ENCODE assay signal across 8 mouse cellular contexts in the genomic region with DNA sequence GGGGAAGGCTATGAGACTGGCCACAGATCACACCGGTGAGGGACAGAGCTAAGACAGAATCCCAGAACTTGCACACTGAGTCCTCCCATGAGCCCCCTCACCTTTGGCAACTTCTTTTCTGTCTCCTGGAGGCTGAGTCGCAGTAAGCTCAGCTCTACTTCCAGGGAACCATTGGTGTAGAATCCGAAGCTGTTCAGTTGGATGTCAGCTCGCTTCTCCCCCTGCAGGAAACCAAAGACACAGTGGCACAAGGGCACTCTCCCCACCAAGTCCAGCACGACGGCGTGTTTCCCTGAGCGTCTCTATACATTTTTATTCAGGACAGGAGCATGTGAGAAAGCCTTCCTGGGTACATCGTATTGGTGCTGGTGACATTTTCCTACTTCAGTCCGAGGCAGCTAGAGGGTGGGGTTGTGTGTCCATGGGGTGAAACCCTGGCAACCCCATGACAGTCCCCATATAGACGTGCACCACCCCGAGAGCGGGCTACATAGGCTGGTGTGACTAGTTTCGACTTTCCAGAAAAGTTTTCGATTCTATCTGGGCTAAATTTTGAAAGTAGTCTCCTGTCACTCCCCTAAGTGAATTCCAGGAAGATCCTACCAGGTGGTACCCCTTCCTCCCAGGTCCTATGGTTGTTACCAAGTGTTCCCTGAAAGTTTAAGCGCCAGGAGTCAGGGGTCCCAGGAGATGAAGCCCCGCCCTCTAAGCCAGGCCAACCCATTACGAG. TPM values are rescaled to one million over a fixed set of nuclear protein-coding genes. Genes with fewer than 3 reads are reported as not detected.
A peak's percentile ranks its signal among the peaks of the same experiment; 100 is the strongest.
DNase-seq lines count a peak whose midpoint lies in the region; ATAC-seq and TF ChIP-seq lines count a peak whose summit lies in the region.

No protein-coding gene starts in this region.

- 0 out of 2 replicates have a peak, but pooled peaks cover 1% of the 10 kb centered on the region for H3K9me3 ChIP-seq in heart, embryonic 15.5 days (replicated peaks)
- no peaks in the 10 kb centered on the region for H3K9me3 ChIP-seq in ES-Bruce4 (replicated peaks; ENCODE audit: control insufficient read depth, insufficient read depth, low read length, poor library complexity, severe bottlenecking)
- H3K9me3 ChIP-seq in embryonic facial prominence, embryonic 12.5 days, result 0 out of 2 replicates have a peak, but pooled peaks cover 1% of the 10 kb centered on the region
- H3K9me3 ChIP-seq in limb, embryonic 13.5 days, result no peaks in the 10 kb centered on the region

- H3K27me3 ChIP-seq in heart, embryonic 15.5 days, result no peaks in the 10 kb centered on the region
- no peaks in the 10 kb centered on the region for H3K27me3 ChIP-seq in ES-Bruce4 (ENCODE audit: control insufficient read depth, insufficient read depth, low read length, poor library complexity, severe bottlenecking)
- no peaks in the 10 kb centered on the region for H3K27me3 ChIP-seq in embryonic facial prominence, embryonic 12.5 days
- no peaks in the 10 kb centered on the region for H3K27me3 ChIP-seq in limb, embryonic 13.5 days

- no peak for TF ChIP-seq CTCF in ES-Bruce4 (IDR thresholded peaks at IDR 0.05; ENCODE audit: low read depth, low read length)
- no peak for TF ChIP-seq CTCF in olfactory bulb, adult 2 months (IDR thresholded peaks at IDR 0.05; ENCODE audit: insufficient read depth, low read depth, low read length)

- H3K27ac ChIP-seq in heart, embryonic 15.5 days, result peak overlapping the region; percentile 96
- H3K27ac ChIP-seq in ES-Bruce4 (ENCODE audit: insufficient read depth, low read length), result no peak overlapping the region
- H3K27ac ChIP-seq in embryonic facial prominence, embryonic 12.5 days, result peak overlapping the region; percentile 94
- peak overlapping the region; percentile 96 for H3K27ac ChIP-seq in limb, embryonic 13.5 days
- H3K27ac ChIP-seq in olfactory bulb, adult 2 months (ENCODE audit: insufficient read depth, low read depth, low read length), result peak overlapping the region; percentile 98

- TF ChIP-seq POLR2A in ES-Bruce4 (IDR thresholded peaks at IDR 0.05; ENCODE audit: insufficient read depth, low read length), result no peak
- no peak for TF ChIP-seq POLR2A in olfactory bulb, adult 2 months (IDR thresholded peaks at IDR 0.05; ENCODE audit: insufficient read depth, low read depth, low read length)

- H3K4me3 ChIP-seq in heart, embryonic 15.5 days, result peak overlapping the region; percentile 94
- peak overlapping the region; percentile 86 for H3K4me3 ChIP-seq in ES-Bruce4 (ENCODE audit: low read depth, low read length)
- peak overlapping the region; percentile 60 for H3K4me3 ChIP-seq in embryonic facial prominence, embryonic 12.5 days
- peak overlapping the region; percentile 81 for H3K4me3 ChIP-seq in limb, embryonic 13.5 days
- H3K4me3 ChIP-seq in olfactory bulb, adult 2 months (ENCODE audit: insufficient read depth, low read depth, low read length), result peak overlapping the region; percentile 84

- peaks cover 9% of the 10 kb centered on the region for H3K36me3 ChIP-seq in heart, embryonic 15.5 days
- H3K36me3 ChIP-seq in ES-Bruce4 (ENCODE audit: control insufficient read depth, insufficient read depth, low read length, poor library complexity, severe bottlenecking), result no peaks in the 10 kb centered on the region
- peaks cover 17% of the 10 kb centered on the region for H3K36me3 ChIP-seq in embryonic facial prominence, embryonic 12.5 days
- H3K36me3 ChIP-seq in limb, embryonic 13.5 days, result peaks cover 28% of the 10 kb centered on the region

- H3K4me1 ChIP-seq in heart, embryonic 15.5 days (replicated peaks), result peaks cover 31% of the 10 kb centered on the region
- H3K4me1 ChIP-seq in ES-Bruce4 (ENCODE audit: control insufficient read depth, insufficient read depth, low read length), result no peaks in the 10 kb centered on the region
- peaks cover 24% of the 10 kb centered on the region for H3K4me1 ChIP-seq in embryonic facial prominence, embryonic 12.5 days
- H3K4me1 ChIP-seq in limb, embryonic 13.5 days, result peaks cover 29% of the 10 kb centered on the region
- H3K4me1 ChIP-seq in olfactory bulb, adult 2 months (ENCODE audit: control insufficient read depth, insufficient read depth, low read length), result peaks cover 31% of the 10 kb centered on the region

- peak overlapping the region; percentile 85 for H3K9ac ChIP-seq in heart, embryonic 15.5 days
- H3K9ac ChIP-seq in ES-Bruce4 (ENCODE audit: low read depth, poor library complexity, severe bottlenecking), result peak overlapping the region; percentile 69
- peak overlapping the region; percentile 68 for H3K9ac ChIP-seq in embryonic facial prominence, embryonic 12.5 days
- H3K9ac ChIP-seq in limb, embryonic 13.5 days, result peak overlapping the region; percentile 79

- H3K4me2 ChIP-seq in heart, embryonic 15.5 days, result peak overlapping the region; percentile 84
- H3K4me2 ChIP-seq in embryonic facial prominence, embryonic 12.5 days (replicated peaks), result peak overlapping the region; percentile 81
- peak overlapping the region; percentile 84 for H3K4me2 ChIP-seq in limb, embryonic 13.5 days (replicated peaks)

- no peak for DNase-seq in heart, postnatal 25 days (ENCODE audit: low spot score)
- no peak for DNase-seq in left cerebral cortex, adult 11 months (ENCODE audit: low spot score)
- DNase-seq in layer of hippocampus, postnatal 36 days, result no peak

- WGBS in heart, embryonic 15.5 days, result 4% methylated on average over 18 of the region's 18 CpGs
- WGBS in embryonic facial prominence, embryonic 12.5 days, result 5% methylated on average over 18 of the region's 18 CpGs
- WGBS in limb, embryonic 13.5 days, result 4% methylated on average over 18 of the region's 18 CpGs
- whole genome bisulfite sequencing in olfactory bulb, adult 2 months, result 4% methylated on average over 18 of the region's 18 CpGs

- ATAC-seq in heart, embryonic 15.5 days (replicated peaks; ENCODE audit: insufficient number of reproducible peaks, insufficient read depth, low FRiP score, low read depth), result no peak; the same call in 1 of the 2 replicates
- ATAC-seq in embryonic facial prominence, embryonic 12.5 days (ENCODE audit: insufficient number of reproducible peaks, insufficient read depth, low FRiP score, low TSS enrichment), result no peak; the same call in 1 of the 2 replicates
- ATAC-seq in limb, embryonic 13.5 days (ENCODE audit: low FRiP score, low read depth), result 0 out of 2 replicates have a peak, but pooled peaks have one; percentile 0

- intact Hi-C loops in heart, postnatal 25 days (cut with DNase I), result no loop called here

- TF ChIP-seq EP300 in ES-Bruce4 (IDR thresholded peaks at IDR 0.05; ENCODE audit: insufficient read depth, low read depth, low read length), result no peak

RNA-seq across cellular contexts. Expression of gene Gpr108, which starts 1.4 kb away (rescaled TPM):
- 26.5 and 29.0 TPM in 2 replicates for polyA plus RNA-seq in heart, embryonic 15.5 days (2015; fragmentation: Nextera tagmentation; extraction: Ambion mirVana)
- total RNA-seq in heart, postnatal 25 days (2021), result 10 to 100 TPM; 26.1 to 29.5 TPM
- polyA plus RNA-seq in ES-Bruce4 (2011; ENCODE audit: insufficient read depth, insufficient read length, low read depth, missing spikeins), result 13.1 and 14.2 TPM in 2 replicates
- polyA plus RNA-seq in embryonic facial prominence, embryonic 12.5 days (2016; fragmentation: Nextera tagmentation; extraction: Ambion mirVana), result 28.8 and 31.9 TPM in 2 replicates
- 34.5 and 36.5 TPM in 2 replicates for polyA plus RNA-seq in limb, embryonic 13.5 days (2015; fragmentation: Nextera tagmentation; extraction: Ambion mirVana)
- not detected in 2 replicates for polyA plus RNA-seq in olfactory bulb, adult 2 months (2012; ENCODE audit: insufficient read depth, insufficient read length, low replicate concordance, missing spikeins)
- 10 to 100 TPM; 23.6 to 25.4 TPM for total RNA-seq in layer of hippocampus, postnatal 36 days (2021)

RNA-seq across cellular contexts. Expression of gene Trip10, which starts 2.4 kb away (rescaled TPM):
- polyA plus RNA-seq in heart, embryonic 15.5 days (2015; fragmentation: Nextera tagmentation; extraction: Ambion mirVana), result 39.1 and 43.7 TPM in 2 replicates
- 100 to 1,000 TPM in 1 of 2 experiments, 10 to 100 TPM in 1; 90.6 to 107 TPM for total RNA-seq in heart, postnatal 25 days (2021)
- polyA plus RNA-seq in ES-Bruce4 (2011; ENCODE audit: insufficient read depth, insufficient read length, low read depth, missing spikeins), result 59.0 and 61.1 TPM in 2 replicates
- polyA plus RNA-seq in embryonic facial prominence, embryonic 12.5 days (2016; fragmentation: Nextera tagmentation; extraction: Ambion mirVana), result 33.8 and 35.6 TPM in 2 replicates
- 28.8 and 38.1 TPM in 2 replicates for polyA plus RNA-seq in limb, embryonic 13.5 days (2015; fragmentation: Nextera tagmentation; extraction: Ambion mirVana)
- not detected in 2 replicates for polyA plus RNA-seq in olfactory bulb, adult 2 months (2012; ENCODE audit: insufficient read depth, insufficient read length, low replicate concordance, missing spikeins)
- total RNA-seq in layer of hippocampus, postnatal 36 days (2021), result 1 to 10 TPM; 7.9 to 8.2 TPM

RNA-seq across cellular contexts. Expression of gene C3, which starts 18.9 kb away (rescaled TPM):
- polyA plus RNA-seq in heart, embryonic 15.5 days (2015; fragmentation: Nextera tagmentation; extraction: Ambion mirVana), result 1.8 and 5.6 TPM in 2 replicates
- 10 to 100 TPM; 47.1 to 80.7 TPM for total RNA-seq in heart, postnatal 25 days (2021)
- 0.94 TPM in 1 of 2 replicates, not detected in the other for polyA plus RNA-seq in ES-Bruce4 (2011; ENCODE audit: insufficient read depth, insufficient read length, low read depth, missing spikeins)
- 0.37 and 0.56 TPM in 2 replicates for polyA plus RNA-seq in embryonic facial prominence, embryonic 12.5 days (2016; fragmentation: Nextera tagmentation; extraction: Ambion mirVana)
- polyA plus RNA-seq in limb, embryonic 13.5 days (2015; fragmentation: Nextera tagmentation; extraction: Ambion mirVana), result 0.31 and 0.59 TPM in 2 replicates
- polyA plus RNA-seq in olfactory bulb, adult 2 months (2012; ENCODE audit: insufficient read depth, insufficient read length, low replicate concordance, missing spikeins), result not detected in 2 replicates
- total RNA-seq in layer of hippocampus, postnatal 36 days (2021), result 1 to 10 TPM; 1.1 to 2.4 TPM

RNA-seq across cellular contexts. Expression of gene Vav1, which starts 32.1 kb away (rescaled TPM):
- 1.8 and 9.6 TPM in 2 replicates for polyA plus RNA-seq in heart, embryonic 15.5 days (2015; fragmentation: Nextera tagmentation; extraction: Ambion mirVana)
- total RNA-seq in heart, postnatal 25 days (2021), result 1 to 10 TPM; 1.5 to 1.7 TPM
- polyA plus RNA-seq in ES-Bruce4 (2011; ENCODE audit: insufficient read depth, insufficient read length, low read depth, missing spikeins), result not detected in 2 replicates
- 1.7 and 2.1 TPM in 2 replicates for polyA plus RNA-seq in embryonic facial prominence, embryonic 12.5 days (2016; fragmentation: Nextera tagmentation; extraction: Ambion mirVana)
- 2.1 and 2.7 TPM in 2 replicates for polyA plus RNA-seq in limb, embryonic 13.5 days (2015; fragmentation: Nextera tagmentation; extraction: Ambion mirVana)
- 215 TPM in 1 of 2 replicates, not detected in the other for polyA plus RNA-seq in olfactory bulb, adult 2 months (2012; ENCODE audit: insufficient read depth, insufficient read length, low replicate concordance, missing spikeins)
- 1 to 10 TPM; 3.0 to 3.7 TPM for total RNA-seq in layer of hippocampus, postnatal 36 days (2021)

RNA-seq across cellular contexts. Expression of gene Tnfsf14, which starts 52.9 kb away (rescaled TPM):
- 0.29 TPM in 1 of 2 replicates, not detected in the other for polyA plus RNA-seq in heart, embryonic 15.5 days (2015; fragmentation: Nextera tagmentation; extraction: Ambion mirVana)
- total RNA-seq in heart, postnatal 25 days (2021), result not detected
- polyA plus RNA-seq in ES-Bruce4 (2011; ENCODE audit: insufficient read depth, insufficient read length, low read depth, missing spikeins), result not detected in 2 replicates
- polyA plus RNA-seq in embryonic facial prominence, embryonic 12.5 days (2016; fragmentation: Nextera tagmentation; extraction: Ambion mirVana), result 0.09 and 0.24 TPM in 2 replicates
- 0.20 TPM in 1 of 2 replicates, not detected in the other for polyA plus RNA-seq in limb, embryonic 13.5 days (2015; fragmentation: Nextera tagmentation; extraction: Ambion mirVana)
- polyA plus RNA-seq in olfactory bulb, adult 2 months (2012; ENCODE audit: insufficient read depth, insufficient read length, low replicate concordance, missing spikeins), result not detected in 2 replicates
- total RNA-seq in layer of hippocampus, postnatal 36 days (2021), result not detected

Comparison
In these comparisons a context has a peak if more than half of its experiments do, and no peak if none do; other contexts are left out.
1. RNA of gene C3, which starts 18.9 kb away (polyA plus RNA-seq): not detected in olfactory bulb, adult 2 months; 1.8 to 5.6 TPM in heart, embryonic 15.5 days, 0.94 TPM in ES-Bruce4, 0.37 to 0.56 TPM in embryonic facial prominence, embryonic 12.5 days and 0.31 to 0.59 TPM in limb, embryonic 13.5 days; every median in the first group is over 10 times any median in the second.
2. Peak in every context shown above with its lines, with median percentiles within 50 percentile points of each other: H3K4me2 ChIP-seq, H3K4me3 ChIP-seq and H3K9ac ChIP-seq.